Mouse (Mus musculus) kidney, embryonic 16.5 days (tissue): Measurements from ENCODE around the gene Cyp2t4. TPM values are rescaled to one million over a fixed set of nuclear protein-coding genes. Genes with fewer than 3 reads are reported as not detected.

ENCODE experiments used
- microRNA counts: library from miRNA; unstranded; fragments of <30 nt; microRNA quantifications from one replicate; lab custom pipeline; 2016
- microRNA-seq: library from miRNA; unstranded; fragments of <30 nt; microRNA quantifications from one replicate; pipeline ENCODE4, GENCODE M21; 2016
- polyA plus RNA-seq: library from polyadenylated mRNA; unstranded; fragments of >200 nt; fragmentation: Nextera tagmentation; extraction: Ambion mirVana; gene quantifications from 2 replicates; pipeline ENCODE4 v1.2.1, GENCODE M21; 2015

The Cyp2t4 gene
- polyA plus RNA-seq, 1 experiment from 2014 or later: 0.10 TPM

MicroRNAs within 50 kb of the gene (microRNA counts, 519-probe panel; counts per million panel counts)
- 104 counts per million, percentile 35 among the panel's probes with 10 or more counts for microRNA mmu-miR-1191 (lab: Ali Mortazavi, UCI)

Small RNAs within 50 kb of the gene (microRNA-seq; reads per million reads assigned to microRNA genes)
- gene Mir1191 (4.1 reads per million, percentile 18 among the genes with 10 or more reads in this experiment), gene Mir3101 (1.4 reads per million)

Other genes starting within 250 kb of the Cyp2t4 start
- gene Cyp2a22, start 214.3 kb upstream of the Cyp2t4 start, polyA plus RNA-seq: not detected in 2 replicates
- not detected in 2 replicates for gene Cyp2a12, start 124.6 kb upstream of the Cyp2t4 start, polyA plus RNA-seq
- gene Cyp2f2, start 33.8 kb upstream of the Cyp2t4 start, polyA plus RNA-seq: 0.30 and 0.49 TPM in 2 replicates
- 75.4 and 76.9 TPM in 2 replicates for gene Egln2, start 13.1 kb downstream of the Cyp2t4 start, polyA plus RNA-seq
- 65.7 and 67.9 TPM in 2 replicates for gene Rab4b, start 25.2 kb downstream of the Cyp2t4 start, polyA plus RNA-seq
- gene Gm21983, start 27.4 kb downstream of the Cyp2t4 start, polyA plus RNA-seq: not detected in 2 replicates
- gene Mia, start 27.4 kb downstream of the Cyp2t4 start, polyA plus RNA-seq: 18.5 and 22.3 TPM in 2 replicates
- 4.1 TPM in 2 replicates for gene BC024978, start 42.1 kb downstream of the Cyp2t4 start, polyA plus RNA-seq
- gene Snrpa, start 42.6 kb downstream of the Cyp2t4 start, polyA plus RNA-seq: 305 and 323 TPM in 2 replicates
- 5.5 and 6.4 TPM in 2 replicates for gene Itpkc, start 74.9 kb downstream of the Cyp2t4 start, polyA plus RNA-seq
- 26.4 and 28.6 TPM in 2 replicates for gene Coq8b, start 79.3 kb downstream of the Cyp2t4 start, polyA plus RNA-seq
- gene Numbl, start 104.7 kb downstream of the Cyp2t4 start, polyA plus RNA-seq: 13.5 and 16.4 TPM in 2 replicates
- 45.9 and 55.8 TPM in 2 replicates for gene Ltbp4, start 184.0 kb downstream of the Cyp2t4 start, polyA plus RNA-seq
- 51.4 and 56.9 TPM in 2 replicates for gene Shkbp1, start 202.3 kb downstream of the Cyp2t4 start, polyA plus RNA-seq
- gene Gm20479, start 203.7 kb downstream of the Cyp2t4 start, polyA plus RNA-seq: 0.64 and 0.80 TPM in 2 replicates